Mouse (Mus musculus) liver, adult 2 months (tissue): ENCODE results near the gene Mmp17.
A peak's percentile ranks its signal among the peaks of the same experiment; 100 is the strongest.

Experiments used
- CTCF ChIP-seq: fragments of 200-500 bp; IDR thresholded peaks from 2 replicates; pipeline ENCODE4 v1.5.1; 2011; ENCODE audit warnings: low read depth, low read length, control low read depth
- POLR2A ChIP-seq: fragments of 200-500 bp; IDR thresholded peaks from 2 replicates; pipeline ENCODE4 v1.6.1; 2011; ENCODE audit warnings: low read length, control low read depth; ENCODE audit not compliant: insufficient read depth; ENCODE audit errors: extremely low read depth

DNA sequence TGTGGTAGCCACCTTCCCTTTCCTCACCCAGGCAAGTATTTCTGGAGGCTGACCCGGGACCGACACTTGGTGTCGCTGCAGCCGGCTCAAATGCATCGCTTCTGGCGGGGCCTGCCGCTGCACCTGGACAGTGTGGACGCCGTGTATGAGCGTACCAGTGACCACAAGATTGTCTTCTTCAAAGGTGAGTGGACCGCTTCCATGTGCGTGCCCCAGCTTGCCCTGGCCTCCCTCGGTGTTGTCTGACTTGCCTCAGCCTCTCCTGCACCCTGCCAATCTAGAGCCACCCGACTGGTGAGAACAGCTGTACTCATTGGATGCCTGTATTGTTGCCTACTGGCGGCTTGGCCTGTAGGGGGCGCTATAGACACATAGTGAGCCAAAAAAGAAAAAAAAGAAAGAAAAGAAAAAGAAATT, 18.1 kb downstream of the Mmp17 start:
- TF ChIP-seq CTCF (peak; percentile 42), POLR2A (no peak)
